Mouse (Mus musculus) embryo, embryonic 10.5 days (tissue): ENCODE measurements around the gene H6pd.

Experiments
- DNase-seq: peaks from one replicate; pipeline ENCODE4 v3.0.0-alpha.2; 2015; ENCODE audit warnings: low spot score

H6pd gene

GRCm38 (mm10) chr4:149998786-149999509, 9.9 kb downstream of the H6pd start:
- DNase-seq: no peak

DNA sequence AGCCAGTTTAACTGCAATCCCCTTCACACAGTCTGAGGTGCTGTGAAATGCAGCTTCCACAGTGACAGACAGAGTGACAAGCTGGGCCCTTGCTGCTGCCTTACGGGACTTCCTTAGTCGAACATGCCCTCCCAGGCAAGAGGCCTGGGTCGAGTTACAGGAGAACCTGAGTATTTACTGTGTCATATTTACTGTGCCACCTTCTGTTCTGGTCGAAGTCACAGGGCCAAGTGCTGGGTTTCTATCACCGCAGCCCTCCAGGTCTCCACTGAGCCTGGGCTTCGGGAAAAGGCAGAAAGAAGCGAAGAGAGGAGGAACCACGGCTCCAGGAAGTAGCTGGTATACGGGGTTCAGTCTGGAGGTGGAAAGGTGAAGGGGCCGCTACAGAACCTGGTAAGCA, 10.8 kb downstream of the H6pd start:
- no peak for DNase-seq

GRCm38 (mm10) chr4:149996440-149996839, 12.4 kb downstream of the H6pd start:
- no peak for DNase-seq

- no peak for DNase-seq
Observed at GRCm38 (mm10) chr4:149995911-149996310, 12.9 kb downstream of the H6pd start.

GRCm38 (mm10) chr4:149994218-149994617, 14.6 kb downstream of the H6pd start:
- DNase-seq: no peak

DNA sequence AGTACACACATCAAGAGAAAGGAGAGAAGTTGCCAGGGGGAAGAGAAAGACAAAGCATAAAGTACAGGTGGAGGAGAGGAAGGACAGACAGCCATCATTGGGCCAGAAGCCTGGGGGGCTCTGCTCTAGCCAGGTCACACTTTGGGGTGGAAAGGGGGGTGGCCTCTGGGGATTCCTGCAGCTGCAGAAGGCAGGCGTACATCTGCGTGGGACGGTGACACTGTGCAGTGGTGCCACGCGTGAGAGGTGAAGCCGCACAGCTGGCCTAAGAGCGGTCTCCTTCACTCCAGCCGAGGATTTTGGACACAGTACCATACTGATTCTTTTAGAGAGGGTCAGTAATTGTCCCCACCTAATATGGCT, 16.2 kb downstream of the H6pd start:
- no peak for DNase-seq

DNA sequence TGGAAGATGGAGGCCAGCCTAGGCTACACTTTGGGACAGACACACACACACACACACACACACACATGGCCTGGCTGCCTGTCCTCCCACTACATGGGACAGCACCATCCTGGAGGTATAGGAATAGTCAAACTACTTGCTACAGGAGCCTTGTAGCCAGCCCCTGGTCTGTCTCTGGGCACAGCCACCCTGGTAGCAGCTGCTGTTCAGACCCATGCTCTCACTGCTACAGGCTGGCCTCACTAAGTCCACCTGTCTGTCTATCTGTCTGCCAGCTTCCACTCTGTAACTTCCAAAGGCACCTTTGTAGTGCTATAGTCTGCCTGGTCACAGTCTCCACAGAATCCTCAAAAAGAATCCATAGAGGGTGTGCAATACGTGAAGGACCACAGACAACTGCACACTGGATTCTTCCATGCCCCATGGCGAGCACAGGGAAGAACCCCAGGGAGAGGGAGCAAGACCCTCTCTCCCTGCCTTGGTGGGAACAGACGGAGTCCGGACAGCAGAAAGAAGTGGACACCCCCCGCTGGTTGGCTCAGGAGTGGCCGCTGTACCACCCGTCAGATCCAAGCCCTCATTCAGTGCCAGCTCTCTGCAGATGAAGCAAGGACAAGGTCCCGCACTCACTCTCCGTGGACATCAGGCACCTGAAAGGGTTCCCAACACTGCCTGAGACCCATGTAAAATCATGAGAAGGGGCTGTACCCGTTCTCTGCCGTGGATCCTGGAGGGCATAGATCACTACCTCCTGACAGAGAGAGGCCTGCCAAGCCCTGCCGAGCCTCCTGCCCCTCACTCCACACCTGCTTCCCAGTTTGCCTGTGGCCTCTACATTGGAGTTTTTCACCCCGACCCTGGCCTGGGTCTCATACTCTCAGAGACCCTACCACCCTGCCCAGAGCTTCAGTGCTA, 16.8 kb downstream of the H6pd start:
- DNase-seq: no peak

GRCm38 (mm10) chr4:149990954-149991633, 17.7 kb downstream of the H6pd start:
- no peak for DNase-seq

GRCm38 (mm10) chr4:149990212-149990953, 18.4 kb downstream of the H6pd start:
- DNase-seq: peak; percentile 47

GRCm38 (mm10) chr4:149988931-149989556, 19.8 kb downstream of the H6pd start:
- peak; percentile 92 for DNase-seq

DNA sequence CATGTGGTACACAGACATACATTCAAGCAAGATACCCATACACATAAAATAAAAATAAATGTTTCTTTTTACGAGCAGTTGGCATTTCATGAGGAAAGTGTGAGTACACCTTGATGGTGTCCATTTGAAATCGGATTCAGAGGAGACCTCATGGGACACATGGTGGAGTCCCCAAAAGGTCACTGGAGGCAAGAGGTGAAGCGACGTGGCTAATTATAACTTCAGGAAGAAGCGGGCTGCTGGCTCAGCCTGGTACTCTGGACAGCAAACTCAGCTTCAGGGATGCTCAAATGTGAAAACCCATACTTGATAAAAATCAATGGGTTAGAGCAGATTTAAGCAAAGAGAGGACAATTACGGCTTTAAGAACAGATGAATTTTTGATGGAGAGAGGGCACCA, 20.5 kb downstream of the H6pd start:
- no peak for DNase-seq

- no peak for DNase-seq
Observed at GRCm38 (mm10) chr4:149986671-149987417, 22.0 kb downstream of the H6pd start.

DNA sequence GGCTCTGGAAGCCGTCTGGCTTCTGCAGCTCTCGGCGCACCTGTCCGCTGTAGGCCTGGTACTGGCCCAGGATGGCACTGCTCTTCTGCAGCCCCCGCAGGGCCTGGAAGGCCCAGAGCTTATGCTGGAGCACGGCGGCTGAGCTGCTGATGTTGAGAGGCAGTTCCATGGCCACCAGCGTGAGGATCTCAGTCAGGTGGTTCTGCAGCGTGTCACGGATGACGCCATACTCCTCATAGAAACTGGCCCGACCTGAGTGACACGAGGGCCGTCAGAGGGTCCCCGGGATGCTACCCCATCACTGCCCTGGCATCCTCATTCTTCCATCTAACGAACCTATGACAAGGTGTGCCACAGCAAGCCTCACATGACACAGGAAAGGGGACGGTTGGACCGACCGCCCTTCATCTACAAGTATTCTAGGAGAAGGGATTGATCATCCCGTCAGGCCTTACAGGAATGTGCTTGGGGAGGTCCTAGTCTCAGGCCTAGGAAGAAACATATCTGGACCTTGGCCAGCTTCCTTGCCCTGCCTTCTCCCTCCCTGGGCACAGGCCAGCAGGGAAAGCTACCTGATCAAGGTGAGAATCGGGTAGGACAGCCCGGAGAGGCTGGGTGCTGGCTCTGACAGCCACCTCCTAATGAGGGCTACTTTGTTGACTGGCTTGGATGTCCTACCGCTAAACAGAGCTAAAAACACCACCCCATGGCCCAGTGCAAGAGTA, 24.7 kb downstream of the H6pd start:
- no peak for DNase-seq

DNA sequence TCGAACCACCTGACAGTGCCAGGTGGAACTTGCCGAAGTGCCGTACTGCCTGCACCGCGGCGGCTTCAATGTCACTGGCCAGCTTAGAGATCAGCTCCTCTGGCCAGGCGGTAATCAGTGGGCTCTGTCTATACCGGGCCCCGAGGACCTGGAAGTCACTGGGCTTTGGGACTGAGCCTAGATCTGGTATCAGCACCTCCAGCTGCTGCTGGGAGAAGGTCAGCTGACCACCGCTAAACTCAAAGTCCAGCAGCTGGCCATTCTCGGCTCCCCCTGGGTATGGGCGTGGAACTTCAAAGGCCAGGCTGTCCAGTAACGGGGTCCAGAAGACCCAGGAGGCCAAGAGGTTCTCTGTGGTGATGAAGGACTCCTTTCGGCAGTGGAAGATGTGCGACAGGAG, 26.7 kb downstream of the H6pd start:
- no peak for DNase-seq

- peak; percentile 93 for DNase-seq
Observed at GRCm38 (mm10) chr4:149979819-149980308, 29.0 kb downstream of the H6pd start.

GRCm38 (mm10) chr4:149978820-149979219, 30.0 kb downstream of the H6pd start:
- no peak for DNase-seq

- no peak for DNase-seq
Observed at GRCm38 (mm10) chr4:149977801-149978544, 30.9 kb downstream of the H6pd start.

DNA sequence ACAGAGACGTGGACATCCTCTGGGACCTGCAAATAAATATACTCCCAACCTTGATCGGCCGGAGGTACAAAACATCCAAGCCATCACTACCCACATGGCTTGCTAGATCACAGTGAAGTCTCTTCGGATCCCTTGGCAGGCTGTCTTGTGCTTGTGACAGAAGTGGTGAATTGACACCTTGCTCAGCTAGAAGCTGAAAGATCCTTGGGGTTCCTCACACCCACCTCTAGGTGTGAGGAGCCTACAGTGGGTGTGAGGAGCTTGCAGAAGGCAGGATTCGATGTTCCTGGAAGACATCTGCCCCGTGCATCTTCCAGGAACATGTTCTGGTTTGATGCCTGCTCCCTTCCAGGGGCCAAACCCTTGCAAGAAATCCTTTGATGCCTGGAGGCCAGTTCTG, 31.6 kb downstream of the H6pd start:
- DNase-seq: no peak

- no peak for DNase-seq
Observed at GRCm38 (mm10) chr4:149975730-149976254, 33.0 kb downstream of the H6pd start.
